Mouse (Mus musculus) neural tube, embryonic 14.5 days (tissue): ENCODE measurements around the gene Dcaf10. TPM values are rescaled to one million over a fixed set of nuclear protein-coding genes. Genes with fewer than 3 reads are reported as not detected.
A peak's percentile ranks its signal among the peaks of the same experiment; 100 is the strongest.

Experiments
- ATAC-seq: fragments of 200-750 bp; cut with Nextera tagmentation; 2 replicates; pipeline ENCODE4 v1.8.0; 2017; ENCODE audit warnings: low read depth, mild to moderate bottlenecking, moderate TSS enrichment, moderate library complexity
- H3K27ac ChIP-seq: fragments of 300-500 bp; sonication (generic); 2 replicates; pipeline ENCODE4 v1.5.1; 2014; ENCODE audit warnings: low read depth, mild to moderate bottlenecking, control low read depth, low read length, moderate library complexity, mixed read lengths
- H3K27me3 ChIP-seq: fragments of 300-500 bp; sonication (generic); 2 replicates; pipeline ENCODE4 v1.6.1; 2014; ENCODE audit warnings: low read length; ENCODE audit not compliant: control insufficient read depth, insufficient read depth
- H3K36me3 ChIP-seq: fragments of 300-500 bp; sonication (generic); 2 replicates; pipeline ENCODE4 v1.6.1; 2014; ENCODE audit warnings: low read length, mixed read lengths; ENCODE audit not compliant: control insufficient read depth, insufficient read depth
- H3K4me1 ChIP-seq: fragments of 300-500 bp; sonication (generic); 2 replicates; pipeline ENCODE4 v1.6.1; 2014; ENCODE audit warnings: low read length; ENCODE audit not compliant: control insufficient read depth, insufficient read depth
- H3K4me2 ChIP-seq: fragments of 300-500 bp; sonication (generic); 2 replicates; pipeline ENCODE4 v1.6.1; 2014; ENCODE audit warnings: mild to moderate bottlenecking, low read depth, low read length, control low read depth
- H3K4me3 ChIP-seq: fragments of 300-500 bp; sonication (generic); 2 replicates; pipeline ENCODE4 v1.5.1; 2014; ENCODE audit warnings: low read depth, low read length, control low read depth, mixed read lengths
- H3K9ac ChIP-seq: fragments of 300-500 bp; sonication (generic); replicated peaks from 2 replicates; pipeline ENCODE4 v1.6.1; 2014; ENCODE audit warnings: low read depth, mild to moderate bottlenecking, control low read depth, low read length, mixed read lengths
- H3K9me3 ChIP-seq: fragments of 300-500 bp; sonication (generic); 2 replicates; pipeline ENCODE4 v1.6.1; 2016; ENCODE audit warnings: low read length; ENCODE audit not compliant: control insufficient read depth
- WGBS: fragments of 180-500 bp; shearing (Covaris S2); extraction: QIAGEN DNeasy Blood & Tissue Kit; methylation state at CpG from one replicate; pipeline ENCODE4 v1.1.7; 2014; 5-methylcytosine and 5-hydroxymethylcytosine counted together
- polyA plus RNA-seq: library from polyadenylated mRNA; unstranded; fragments of >200 nt; fragmentation: Nextera tagmentation; extraction: Ambion mirVana; gene quantifications from 2 replicates; pipeline ENCODE4 v1.2.1, GENCODE M21; 2014

Gene Dcaf10
- polyA plus RNA-seq, 1 experiment from 2014 or later = 9.7 TPM

- no peak overlapping the region for H3K27ac ChIP-seq
- no peaks in the 10 kb centered on the region for H3K9me3 ChIP-seq
- WGBS = 83% methylated on average over 7 of the region's 7 CpGs
- H3K4me2 ChIP-seq = no peak overlapping the region
- no peak overlapping the region for H3K4me3 ChIP-seq
- H3K36me3 ChIP-seq = peaks cover 35% of the 10 kb centered on the region
- no peaks in the 10 kb centered on the region for H3K27me3 ChIP-seq
- ATAC-seq = no peak
- no peak overlapping the region for H3K9ac ChIP-seq
- H3K4me1 ChIP-seq = peaks cover 20% of the 10 kb centered on the region
Observed at GRCm38 (mm10) chr4:45402878-45403498, 61.1 kb downstream of the Dcaf10 start.

- peaks cover 30% of the 10 kb centered on the region for H3K36me3 ChIP-seq
- H3K9me3 ChIP-seq = no peaks in the 10 kb centered on the region
- H3K4me2 ChIP-seq = no peak overlapping the region
- no peak overlapping the region for H3K4me3 ChIP-seq
- ATAC-seq = no peak
- peaks cover 20% of the 10 kb centered on the region for H3K4me1 ChIP-seq
- no peaks in the 10 kb centered on the region for H3K27me3 ChIP-seq
- H3K27ac ChIP-seq = no peak overlapping the region
- no peak overlapping the region for H3K9ac ChIP-seq
- WGBS = 92% methylated on average over 7 of the region's 7 CpGs
Observed at GRCm38 (mm10) chr4:45403499-45403878, 61.6 kb downstream of the Dcaf10 start.

GRCm38 (mm10) chr4:45404086-45404485 lies 62.2 kb downstream of the Dcaf10 start:
- Histone ChIP-seq H3K4me2 (no peak overlapping the region), H3K9me3 (no peaks in the 10 kb centered on the region), H3K4me1 (peaks cover 20% of the 10 kb centered on the region), H3K4me3 (no peak overlapping the region), H3K27ac (no peak overlapping the region), H3K36me3 (peaks cover 24% of the 10 kb centered on the region), H3K27me3 (no peaks in the 10 kb centered on the region), H3K9ac (no peak overlapping the region)
- no peak for ATAC-seq
- 98% methylated on average over 7 of the region's 7 CpGs for WGBS

DNA sequence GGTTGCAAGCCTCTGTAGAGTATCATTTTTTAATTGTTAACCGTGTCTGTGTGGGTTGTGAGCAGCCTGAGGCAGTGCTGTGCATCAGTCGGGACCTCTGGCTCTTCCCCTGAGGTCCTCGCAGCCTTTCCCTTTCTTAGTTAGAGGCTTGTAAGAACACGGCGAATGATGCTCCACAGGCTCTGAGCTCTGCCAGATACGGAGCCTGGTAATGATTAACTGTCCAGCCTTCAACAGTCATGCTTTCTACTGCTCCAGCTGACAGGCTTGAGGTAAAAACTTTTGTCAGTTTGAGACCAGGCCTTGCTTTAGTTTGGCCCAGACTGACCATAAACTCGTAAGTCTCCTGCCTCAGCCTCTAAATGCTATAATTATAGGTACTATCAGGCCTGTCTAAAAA lies 63.4 kb downstream of the Dcaf10 start:
- no peak for ATAC-seq
- Histone ChIP-seq H3K4me2 (0 out of 2 replicates have a peak overlapping the region, but pooled peaks have one; percentile 16), H3K4me3 (no peak overlapping the region), H3K27me3 (no peaks in the 10 kb centered on the region), H3K9me3 (no peaks in the 10 kb centered on the region), H3K4me1 (peaks cover 20% of the 10 kb centered on the region), H3K27ac (no peak overlapping the region), H3K36me3 (peaks cover 17% of the 10 kb centered on the region), H3K9ac (no peak overlapping the region)
- 51% methylated on average over 7 of the region's 7 CpGs for WGBS

- H3K4me3 ChIP-seq = no peak overlapping the region; the same call in 1 of the 2 replicates
- no peak for ATAC-seq
Observed at GRCm38 (mm10) chr4:45406397-45406796, 64.5 kb downstream of the Dcaf10 start.

DNA sequence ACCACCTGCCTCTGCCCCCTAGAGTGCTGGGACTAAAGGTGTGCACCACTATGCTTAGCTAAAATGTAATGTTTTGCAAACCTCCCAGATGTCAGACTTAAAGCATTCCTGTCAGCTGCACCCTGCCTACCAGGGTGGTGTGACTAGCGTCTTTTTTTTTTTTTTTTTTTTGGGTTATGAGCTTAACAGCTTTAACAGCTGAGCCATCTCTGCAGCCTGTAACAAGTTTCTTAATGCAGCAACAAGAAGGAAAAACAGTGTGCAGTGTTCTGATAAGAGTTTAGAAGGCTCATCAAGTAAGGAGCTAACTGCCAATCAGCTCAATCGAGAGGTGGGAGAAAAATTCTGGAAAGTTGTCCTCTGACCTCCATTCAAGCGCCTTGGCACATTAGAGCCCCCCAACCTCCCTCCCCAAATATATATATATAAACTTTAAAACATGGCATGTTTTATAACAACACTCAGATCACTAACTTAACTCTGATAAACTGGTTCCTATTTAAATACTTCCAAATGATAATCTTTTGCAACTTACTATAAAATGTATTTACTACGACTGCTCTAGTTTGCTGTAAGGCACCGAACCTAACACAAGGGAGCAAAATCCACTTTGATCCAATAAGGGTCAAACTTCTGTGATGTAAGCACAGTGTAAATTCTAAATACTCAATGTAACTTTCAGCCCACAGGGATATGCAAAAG lies 65.3 kb downstream of the Dcaf10 start:
- no peak for ATAC-seq
- WGBS = 49% methylated on average over 5 of the region's 5 CpGs

More at GRCm38 (mm10) chr4:45406397-45406796, 64.5 kb downstream of the Dcaf10 start:
- Histone ChIP-seq H3K9me3 (no peaks in the 10 kb centered on the region), H3K4me2 (peak overlapping the region; percentile 97), H3K9ac (no peak overlapping the region), H3K27me3 (no peaks in the 10 kb centered on the region), H3K36me3 (peaks cover 17% of the 10 kb centered on the region), H3K4me1 (peaks cover 20% of the 10 kb centered on the region), H3K27ac (no peak overlapping the region)
- 38% methylated on average over 7 of the region's 7 CpGs for WGBS

GRCm38 (mm10) chr4:45407703-45408334 lies 65.9 kb downstream of the Dcaf10 start:
- H3K36me3 ChIP-seq = peaks cover 10% of the 10 kb centered on the region
- peak; percentile 22 for ATAC-seq
- no peaks in the 10 kb centered on the region for H3K9me3 ChIP-seq
- H3K4me3 ChIP-seq = peak overlapping the region; percentile 70
- under 1% methylated on average over 19 of the region's 19 CpGs for WGBS
- H3K4me1 ChIP-seq = peaks cover 20% of the 10 kb centered on the region
- H3K9ac ChIP-seq = peak overlapping the region; percentile 86
- H3K27ac ChIP-seq = peak overlapping the region; percentile 82
- H3K4me2 ChIP-seq = peak overlapping the region; percentile 97
- H3K27me3 ChIP-seq = no peaks in the 10 kb centered on the region

More for the DNA sequence above, 65.3 kb downstream of the Dcaf10 start:
- Histone ChIP-seq H3K9ac (peak overlapping the region; percentile 86), H3K9me3 (no peaks in the 10 kb centered on the region), H3K36me3 (peaks cover 13% of the 10 kb centered on the region), H3K4me3 (peak overlapping the region; percentile 70), H3K4me2 (peak overlapping the region; percentile 97), H3K4me1 (peaks cover 20% of the 10 kb centered on the region), H3K27ac (no peak overlapping the region), H3K27me3 (no peaks in the 10 kb centered on the region)

DNA sequence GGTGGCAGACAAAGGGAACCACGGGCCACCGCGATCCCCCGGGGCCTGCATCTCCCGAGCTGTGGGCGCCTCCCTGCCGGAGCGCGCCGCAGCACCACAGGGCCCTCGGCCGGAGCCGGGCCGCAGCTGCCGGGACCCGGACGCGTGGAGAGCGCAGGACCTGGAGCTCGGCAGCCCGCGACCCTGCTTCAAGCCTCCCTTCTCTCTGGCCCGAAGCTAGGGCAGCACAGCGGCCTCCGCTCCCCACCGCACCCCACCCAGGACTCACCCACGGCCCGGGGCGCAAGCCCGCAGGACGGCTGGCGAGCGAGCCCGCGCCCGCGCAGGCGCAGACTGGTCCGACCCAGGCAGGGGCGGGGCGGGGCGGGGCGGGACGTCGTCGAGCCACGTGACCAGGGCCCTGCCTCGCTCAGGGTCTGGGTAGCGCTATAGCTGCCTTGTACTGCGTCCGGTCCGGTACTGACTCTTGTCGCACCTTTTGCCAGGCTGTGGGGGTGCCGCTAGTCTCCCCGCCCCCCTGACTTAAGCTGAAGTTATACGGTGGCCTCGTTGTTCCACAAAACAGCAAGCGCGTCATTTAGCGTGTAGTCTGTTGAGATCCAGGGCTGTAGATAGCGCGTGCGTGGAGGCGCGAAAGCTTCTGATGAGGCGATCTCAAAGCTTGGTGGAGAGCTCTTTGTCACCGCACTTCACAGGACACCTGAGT lies 66.7 kb downstream of the Dcaf10 start, which contains the start of gene Slc25a51:
Slc25a51 (minus strand) TSS at position 340 of the 706 bp plus-strand sequence.
- WGBS = under 1% methylated on average over 42 of the region's 67 CpGs
- Histone ChIP-seq H3K4me2 (peak within 1 kb of the TSS; percentile 97), H3K36me3 (peaks cover 3% of the 10 kb centered on the region), H3K27ac (peak within 1 kb of the TSS; percentile 82), H3K27me3 (no peaks in the 10 kb centered on the region), H3K4me3 (peak within 1 kb of the TSS; percentile 70), H3K9ac (peak within 1 kb of the TSS; percentile 86), H3K4me1 (peaks cover 20% of the 10 kb centered on the region), H3K9me3 (no peaks in the 10 kb centered on the region)
- peak; percentile 98 for ATAC-seq
